Mouse (Mus musculus) myocyte (in vitro differentiated cells): Measurements from ENCODE around the gene Dyx1c1.

ENCODE experiments used
- E2F4 ChIP-seq: IDR thresholded peaks from one replicate; pipeline ENCODE4 v1.6.1; 2011; ENCODE audit warnings: mild to moderate bottlenecking, control low read depth, moderate library complexity; ENCODE audit not compliant: insufficient read depth
- MAX ChIP-seq: IDR thresholded peaks from one replicate; pipeline ENCODE4 v1.6.1; 2011; ENCODE audit warnings: low read depth, mild to moderate bottlenecking, control low read depth
- MYOD1 ChIP-seq, 3 experiments: IDR thresholded peaks; one replicate each; pipeline ENCODE4 v1.6.1; 2011; ENCODE audit warnings: control low read depth in 2 of 3, low read depth in 2 of 3, mild to moderate bottlenecking in 2 of 3, moderate library complexity in 1 of 3; ENCODE audit not compliant: insufficient read length in 2 of 3, control insufficient read depth in 1 of 3
- MYOG ChIP-seq, 3 experiments: IDR thresholded peaks; one replicate each; pipeline ENCODE4 v1.6.1; 2011; ENCODE audit warnings: control low read depth in 2 of 3, low read depth in 2 of 3, mild to moderate bottlenecking in 2 of 3; ENCODE audit not compliant: insufficient read length in 2 of 3, control insufficient read depth in 1 of 3, insufficient read depth in 1 of 3
- POLR2A ChIP-seq: IDR thresholded peaks from one replicate; pipeline ENCODE4 v1.6.1; 2011; ENCODE audit warnings: low read depth, mild to moderate bottlenecking, control low read depth, moderate library complexity; ENCODE audit not compliant: insufficient read length
- POLR2AphosphoS2 ChIP-seq: IDR thresholded peaks from one replicate; pipeline ENCODE4 v1.6.1; 2011; ENCODE audit warnings: low read depth, control low read depth; ENCODE audit not compliant: insufficient read length
- USF1 ChIP-seq: IDR thresholded peaks from one replicate; pipeline ENCODE4 v1.6.1; 2011; ENCODE audit warnings: low read depth, mild to moderate bottlenecking, control low read depth, moderate library complexity

DNA sequence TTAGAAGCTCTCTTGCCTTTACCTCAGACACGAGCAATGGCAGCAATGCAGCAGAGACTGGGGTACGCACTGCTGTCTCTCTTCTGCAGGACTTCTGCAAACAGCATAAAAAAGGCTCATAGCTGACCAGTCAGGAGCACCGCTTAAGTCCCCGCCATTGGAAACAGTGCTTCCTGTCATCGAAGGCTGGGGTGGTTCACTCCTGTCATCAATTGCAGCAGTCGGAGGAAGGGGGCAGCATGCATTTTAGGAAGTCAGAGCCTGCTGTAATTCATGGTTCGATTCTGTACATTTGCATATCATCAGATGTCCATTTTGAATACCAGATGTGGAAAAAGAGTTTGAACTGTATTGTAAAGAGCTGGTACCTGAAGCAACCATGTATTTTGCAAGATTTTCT lies 42.9 kb upstream of the Dyx1c1 start:
- TF ChIP-seq USF1 (no peak), MYOD1 (IDR thresholded peaks at IDR 0.05; ENCODE audit: control insufficient read depth in 1 of 3, insufficient read length in 2 of 3, low read depth in 2 of 3) (no peak), MAX (no peak), MYOG (IDR thresholded peaks at IDR 0.05; ENCODE audit: control insufficient read depth in 1 of 3, insufficient read depth in 1 of 3, insufficient read length in 2 of 3, low read depth in 2 of 3) (no peak), POLR2A (no peak), POLR2AphosphoS2 (no peak), E2F4 (no peak)
